ENCODE assay signal across 16 mouse cellular contexts in the genomic region with DNA sequence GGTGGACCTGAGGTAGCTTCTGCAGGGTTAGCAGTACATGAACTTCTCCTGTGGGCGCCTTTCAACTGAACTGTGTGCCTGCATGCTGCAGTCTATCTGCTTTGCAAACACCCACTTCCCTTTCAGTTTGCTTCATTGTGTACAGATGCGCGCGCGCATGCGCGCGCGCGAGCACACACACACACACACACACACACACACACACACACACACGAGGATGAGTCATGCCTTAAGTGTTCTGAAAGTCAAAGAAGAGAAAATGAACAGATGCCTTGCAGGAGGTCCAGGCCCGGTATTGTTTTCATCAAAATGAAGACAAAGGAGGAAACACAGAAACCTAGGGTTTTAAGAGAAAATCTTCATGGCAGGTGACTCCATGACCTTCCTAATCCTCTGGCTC.
DNase-seq lines count a peak whose midpoint lies in the region; ATAC-seq and TF ChIP-seq lines count a peak whose summit lies in the region.
"Had no signal": no experiment of that assay in that cellular context is flagged by ENCODE, and none has a peak within 500 bp of the region (broad histone marks: within the 10 kb centered on the region; RNA-seq: fewer than 3 reads in every experiment).

No protein-coding gene starts in this region.

- no peaks in the 10 kb centered on the region for H3K27me3 ChIP-seq in thymus, adult 2 months (ENCODE audit: control insufficient read depth, insufficient read depth, low read length)
- H3K27me3 ChIP-seq in stomach, embryonic 14.5 days (ENCODE audit: control insufficient read depth, insufficient read depth, low read length) = no peaks in the 10 kb centered on the region
- no peaks in the 10 kb centered on the region for H3K27me3 ChIP-seq in forebrain, embryonic 16.5 days (replicated peaks; ENCODE audit: control insufficient read depth, insufficient read depth, low read length)
- no peaks in the 10 kb centered on the region for H3K27me3 ChIP-seq in midbrain, embryonic 13.5 days

- H3K4me1 ChIP-seq in thymus, adult 2 months (replicated peaks; ENCODE audit: control insufficient read depth, insufficient read depth, low read length) = peaks cover 23% of the 10 kb centered on the region
- H3K4me1 ChIP-seq in stomach, embryonic 14.5 days (ENCODE audit: control insufficient read depth, insufficient read depth, low read length) = no peaks in the 10 kb centered on the region
- no peaks in the 10 kb centered on the region for H3K4me1 ChIP-seq in forebrain, embryonic 16.5 days (replicated peaks; ENCODE audit: control insufficient read depth, insufficient read depth, low read length)
- H3K4me1 ChIP-seq in midbrain, embryonic 13.5 days (replicated peaks) = no peaks in the 10 kb centered on the region

- TF ChIP-seq POLR2A in thymus, adult 2 months (IDR thresholded peaks at IDR 0.05; ENCODE audit: control insufficient read depth, extremely low read depth, insufficient read depth, low read length, poor library complexity) = no peak

- H3K27ac ChIP-seq in thymus, adult 2 months (ENCODE audit: control insufficient read depth, insufficient read depth, low read length) = peak overlapping the region; percentile 37
- H3K27ac ChIP-seq in stomach, embryonic 14.5 days (ENCODE audit: low read length) = no peak overlapping the region
- no peak overlapping the region for H3K27ac ChIP-seq in forebrain, embryonic 16.5 days (ENCODE audit: low read length)
- no peak overlapping the region for H3K27ac ChIP-seq in midbrain, embryonic 13.5 days

- no peak for DNase-seq in frontal cortex, postnatal 14 days (ENCODE audit: low spot score in 2 of 2)
- no peak for DNase-seq in thymus, adult 2 months
- no peak for DNase-seq in thymus, adult 18-20 months
- DNase-seq in c-Kit-positive CD71-positive TER-119-positive erythroid progenitor cells, embryonic 14.5 days (ENCODE audit: low spot score) = no peak
- DNase-seq: cerebellum, adult 11 months; cerebellum, postnatal 36 days; kidney, postnatal 14 days; layer of hippocampus, adult 9-11 months; lung, embryonic 14.5 days; right cerebral cortex, postnatal 4 days had no signal

- TF ChIP-seq CTCF in thymus, adult 2 months (IDR thresholded peaks at IDR 0.05; ENCODE audit: borderline replicate concordance, control insufficient read depth, extremely low read depth, insufficient read depth, low read length, poor library complexity) = no peak

- no peak overlapping the region for H3K4me2 ChIP-seq in stomach, embryonic 14.5 days (replicated peaks; ENCODE audit: low read depth, low read length)
- no peak overlapping the region for H3K4me2 ChIP-seq in forebrain, embryonic 16.5 days (ENCODE audit: low read length)
- no peak overlapping the region for H3K4me2 ChIP-seq in midbrain, embryonic 13.5 days (replicated peaks)
- H3K4me2 ChIP-seq: liver, embryonic 11.5 days; lung, embryonic 14.5 days had no signal

- WGBS in thymus, adult 2 months = 73% methylated on average over 12 of the region's 12 CpGs
- WGBS in stomach, embryonic 14.5 days = 81% methylated on average over 12 of the region's 12 CpGs
- WGBS in forebrain, embryonic 16.5 days = 82% methylated on average over 12 of the region's 12 CpGs
- 42% methylated on average over 3 of the region's 12 CpGs for WGBS in midbrain, embryonic 13.5 days

- ATAC-seq in frontal cortex, adult (ENCODE audit: low TSS enrichment) = peak; percentile 83
- ATAC-seq in stomach, embryonic 14.5 days (ENCODE audit: insufficient number of reproducible peaks, insufficient read depth, low FRiP score, low read depth) = peak; percentile 18; the same call in 1 of the 2 replicates
- no peak for ATAC-seq in forebrain, embryonic 16.5 days
- no peak for ATAC-seq in midbrain, embryonic 13.5 days
- ATAC-seq: intestine, postnatal 0 days had no signal

- no peaks in the 10 kb centered on the region for H3K9me3 ChIP-seq in stomach, embryonic 14.5 days (ENCODE audit: control insufficient read depth, low read depth, low read length)
- no peaks in the 10 kb centered on the region for H3K9me3 ChIP-seq in forebrain, embryonic 16.5 days (ENCODE audit: control insufficient read depth, low read length)
- no peaks in the 10 kb centered on the region; the same call in 1 of the 2 replicates for H3K9me3 ChIP-seq in midbrain, embryonic 13.5 days

- no peak overlapping the region for H3K9ac ChIP-seq in stomach, embryonic 14.5 days (replicated peaks; ENCODE audit: low read depth, low read length)
- H3K9ac ChIP-seq in forebrain, embryonic 16.5 days (replicated peaks; ENCODE audit: low read depth, low read length) = no peak overlapping the region
- no peak overlapping the region for H3K9ac ChIP-seq in midbrain, embryonic 13.5 days (replicated peaks)
- H3K9ac ChIP-seq: lung, embryonic 14.5 days had no signal

- no peaks in the 10 kb centered on the region for H3K36me3 ChIP-seq in thymus, adult 2 months (ENCODE audit: control insufficient read depth, insufficient read depth, low read length)
- no peaks in the 10 kb centered on the region for H3K36me3 ChIP-seq in stomach, embryonic 14.5 days (ENCODE audit: control insufficient read depth, insufficient read depth, low read length)
- H3K36me3 ChIP-seq in forebrain, embryonic 16.5 days (ENCODE audit: control insufficient read depth, insufficient read depth) = no peaks in the 10 kb centered on the region
- no peaks in the 10 kb centered on the region for H3K36me3 ChIP-seq in midbrain, embryonic 13.5 days

- no peak overlapping the region for H3K4me3 ChIP-seq in thymus, adult 2 months (ENCODE audit: control insufficient read depth, insufficient read depth, low read length)
- H3K4me3 ChIP-seq in stomach, embryonic 14.5 days (ENCODE audit: low read depth, low read length) = no peak overlapping the region
- no peak overlapping the region for H3K4me3 ChIP-seq in forebrain, embryonic 16.5 days (replicated peaks; ENCODE audit: low read length)
- no peak overlapping the region for H3K4me3 ChIP-seq in midbrain, embryonic 13.5 days (replicated peaks)

Comparison
In these comparisons a context has a peak if more than half of its experiments do, and no peak if none do; other contexts are left out.
1. ATAC-seq: peak in frontal cortex, adult (single experiment) and stomach, embryonic 14.5 days (single experiment); none in forebrain, embryonic 16.5 days (single experiment) and midbrain, embryonic 13.5 days (single experiment).